Mouse (Mus musculus) embryonic facial prominence, embryonic 10.5 days (tissue): ENCODE results near the gene Hoxc5. TPM values are rescaled to one million over a fixed set of nuclear protein-coding genes. Genes with fewer than 3 reads are reported as not detected.

Source experiments
- DNase-seq: peaks from one replicate; pipeline ENCODE4 v3.0.0-alpha.2; 2017; ENCODE audit warnings: low spot score
- H3K27ac ChIP-seq: fragments of 300-500 bp; sonication (generic); replicated peaks from 2 replicates; pipeline ENCODE4 v1.5.1; 2016; ENCODE audit warnings: mild to moderate bottlenecking
- H3K27me3 ChIP-seq: fragments of 300-500 bp; sonication (generic); replicated peaks from 2 replicates; pipeline ENCODE4 v1.6.1; 2016; ENCODE audit warnings: low read depth, mild to moderate bottlenecking; ENCODE audit not compliant: poor library complexity, severe bottlenecking
- H3K36me3 ChIP-seq: fragments of 300-500 bp; sonication (generic); replicated peaks from 2 replicates; pipeline ENCODE4 v1.6.1; 2016; ENCODE audit warnings: mild to moderate bottlenecking, moderate library complexity
- H3K4me1 ChIP-seq: fragments of 300-500 bp; sonication (generic); 2 replicates; pipeline ENCODE4 v1.6.1; 2016
- H3K4me3 ChIP-seq: fragments of 300-500 bp; sonication (generic); 2 replicates; pipeline ENCODE4 v1.5.1; 2016; ENCODE audit warnings: mild to moderate bottlenecking, moderate library complexity
- H3K9me3 ChIP-seq: fragments of 300-500 bp; sonication (generic); 2 replicates; pipeline ENCODE4 v1.6.1; 2016; ENCODE audit warnings: mild to moderate bottlenecking
- WGBS: fragments of 180-500 bp; shearing (Covaris S2); methylation state at CpG from one replicate; pipeline ENCODE4 v1.1.7; 2016; 5-methylcytosine and 5-hydroxymethylcytosine counted together
- polyA plus RNA-seq: library from polyadenylated mRNA; unstranded; fragments of >200 nt; fragmentation: Nextera tagmentation; extraction: Ambion mirVana; gene quantifications from 2 replicates; pipeline ENCODE4 v1.2.1, GENCODE M21; 2016

Hoxc5 gene
- polyA plus RNA-seq, 1 experiment from 2014 or later: 0.07 TPM

- H3K4me3 ChIP-seq: no peak overlapping the region
- H3K27me3 ChIP-seq: peaks cover 100% of the 10 kb centered on the region
- no peaks in the 10 kb centered on the region for H3K36me3 ChIP-seq
- WGBS: under 1% methylated on average over 37 of the region's 37 CpGs
- peaks cover 6% of the 10 kb centered on the region for H3K4me1 ChIP-seq
- no peak overlapping the region for H3K27ac ChIP-seq
- no peak for DNase-seq
- no peaks in the 10 kb centered on the region for H3K9me3 ChIP-seq
Observed at GRCm38 (mm10) chr15:102976631-102977422, 9.6 kb downstream of the Hoxc5 start.

GRCm38 (mm10) chr15:102977423-102977974 lies 10.3 kb downstream of the Hoxc5 start:
- WGBS: 1% methylated on average over 16 of the region's 16 CpGs
- Histone ChIP-seq H3K27me3 (peaks cover 100% of the 10 kb centered on the region), H3K4me3 (no peak overlapping the region), H3K36me3 (no peaks in the 10 kb centered on the region), H3K4me1 (peaks cover 10% of the 10 kb centered on the region), H3K9me3 (no peaks in the 10 kb centered on the region), H3K27ac (no peak overlapping the region)
- no peak for DNase-seq

GRCm38 (mm10) chr15:102978615-102979515 lies 11.6 kb downstream of the Hoxc5 start:
- Histone ChIP-seq H3K36me3 (no peaks in the 10 kb centered on the region), H3K4me3 (no peak overlapping the region), H3K9me3 (no peaks in the 10 kb centered on the region), H3K27ac (no peak overlapping the region), H3K27me3 (peaks cover 100% of the 10 kb centered on the region), H3K4me1 (peaks cover 10% of the 10 kb centered on the region)
- no peak for DNase-seq
- WGBS: under 1% methylated on average over 13 of the region's 13 CpGs

GRCm38 (mm10) chr15:102979936-102980335 lies 12.7 kb downstream of the Hoxc5 start:
- Histone ChIP-seq H3K4me1 (peaks cover 10% of the 10 kb centered on the region), H3K27me3 (peaks cover 100% of the 10 kb centered on the region), H3K27ac (no peak overlapping the region), H3K4me3 (no peak overlapping the region), H3K9me3 (no peaks in the 10 kb centered on the region), H3K36me3 (no peaks in the 10 kb centered on the region)
- 3% methylated on average over 1 of the region's 1 CpGs for WGBS
- no peak for DNase-seq

- WGBS: 3% methylated on average over 11 of the region's 11 CpGs
- Histone ChIP-seq H3K4me3 (no peak overlapping the region), H3K27me3 (peaks cover 100% of the 10 kb centered on the region), H3K27ac (no peak overlapping the region), H3K9me3 (no peaks in the 10 kb centered on the region), H3K4me1 (peaks cover 10% of the 10 kb centered on the region), H3K36me3 (no peaks in the 10 kb centered on the region)
- no peak for DNase-seq
Observed at GRCm38 (mm10) chr15:102980352-102980751, 13.1 kb downstream of the Hoxc5 start.

GRCm38 (mm10) chr15:102980912-102981311 lies 13.7 kb downstream of the Hoxc5 start:
- peaks cover 10% of the 10 kb centered on the region for H3K4me1 ChIP-seq
- under 1% methylated on average over 14 of the region's 14 CpGs for WGBS
- no peak for DNase-seq
- no peaks in the 10 kb centered on the region for H3K9me3 ChIP-seq
- H3K27me3 ChIP-seq: peaks cover 100% of the 10 kb centered on the region
- no peaks in the 10 kb centered on the region for H3K36me3 ChIP-seq
- H3K27ac ChIP-seq: no peak overlapping the region
- H3K4me3 ChIP-seq: peak overlapping the region; percentile 47

GRCm38 (mm10) chr15:102981379-102982288 lies 14.4 kb downstream of the Hoxc5 start:
- under 1% methylated on average over 88 of the region's 88 CpGs for WGBS
- no peaks in the 10 kb centered on the region for H3K9me3 ChIP-seq
- H3K27me3 ChIP-seq: peaks cover 100% of the 10 kb centered on the region
- no peaks in the 10 kb centered on the region for H3K36me3 ChIP-seq
- DNase-seq: peak; percentile 72
- H3K4me1 ChIP-seq: peaks cover 10% of the 10 kb centered on the region
- H3K27ac ChIP-seq: no peak overlapping the region
- H3K4me3 ChIP-seq: peak overlapping the region; percentile 47

- Histone ChIP-seq H3K36me3 (no peaks in the 10 kb centered on the region), H3K4me1 (peaks cover 10% of the 10 kb centered on the region), H3K27ac (no peak overlapping the region), H3K27me3 (peaks cover 100% of the 10 kb centered on the region), H3K9me3 (no peaks in the 10 kb centered on the region), H3K4me3 (no peak overlapping the region)
- no peak for DNase-seq
- 1% methylated on average over 12 of the region's 12 CpGs for WGBS
Observed at GRCm38 (mm10) chr15:102983716-102984115, 16.5 kb downstream of the Hoxc5 start.

- Histone ChIP-seq H3K27me3 (peaks cover 100% of the 10 kb centered on the region), H3K4me1 (peaks cover 10% of the 10 kb centered on the region), H3K4me3 (no peak overlapping the region), H3K27ac (no peak overlapping the region), H3K36me3 (no peaks in the 10 kb centered on the region), H3K9me3 (no peaks in the 10 kb centered on the region)
- under 1% methylated on average over 10 of the region's 10 CpGs for WGBS
- no peak for DNase-seq
Observed at GRCm38 (mm10) chr15:102984521-102984920, 17.3 kb downstream of the Hoxc5 start.

GRCm38 (mm10) chr15:102984925-102985324 lies 17.7 kb downstream of the Hoxc5 start:
- H3K4me1 ChIP-seq: peaks cover 10% of the 10 kb centered on the region
- H3K27ac ChIP-seq: no peak overlapping the region
- WGBS: 2% methylated on average over 3 of the region's 3 CpGs

GRCm38 (mm10) chr15:102987124-102987833 lies 20.0 kb downstream of the Hoxc5 start:
- Histone ChIP-seq H3K4me1 (peaks cover 3% of the 10 kb centered on the region; the same call in 1 of the 2 replicates), H3K27ac (no peak overlapping the region), H3K9me3 (no peaks in the 10 kb centered on the region), H3K36me3 (no peaks in the 10 kb centered on the region), H3K27me3 (peaks cover 100% of the 10 kb centered on the region), H3K4me3 (no peak overlapping the region)
- WGBS: 2% methylated on average over 21 of the region's 21 CpGs
- DNase-seq: peak; percentile 92

More at GRCm38 (mm10) chr15:102984925-102985324, 17.7 kb downstream of the Hoxc5 start:
- Histone ChIP-seq H3K27me3 (peaks cover 100% of the 10 kb centered on the region), H3K9me3 (no peaks in the 10 kb centered on the region), H3K36me3 (no peaks in the 10 kb centered on the region), H3K4me3 (no peak overlapping the region)
- DNase-seq: no peak
